Mouse (Mus musculus) cortical plate, adult 2 months (tissue): ENCODE measurements at regions not wholly inside any gene's neighbourhood (a gene's known extent, or its start where the extent isn't known, plus 50 kb on each side); places are given as distances from the start of the nearest gene placed in this dataset.

ENCODE experiments used
- H3K27ac ChIP-seq: fragments of 200-500 bp; 2 replicates; pipeline ENCODE4 v1.5.1; 2012; ENCODE audit warnings: low read length, control low read depth, inconsistent platforms; ENCODE audit not compliant: insufficient read depth
- H3K4me1 ChIP-seq: fragments of 200-500 bp; 2 replicates; pipeline ENCODE4 v1.6.1; 2011; ENCODE audit warnings: low read length; ENCODE audit not compliant: control insufficient read depth, insufficient read depth
- H3K4me3 ChIP-seq: fragments of 200-500 bp; 2 replicates; pipeline ENCODE4 v1.5.1; 2011; ENCODE audit warnings: mild to moderate bottlenecking, low read length, control low read depth; ENCODE audit not compliant: insufficient read depth
- CTCF ChIP-seq: fragments of 200-500 bp; IDR thresholded peaks from 2 replicates; pipeline ENCODE4 v1.5.1; 2011; ENCODE audit warnings: mild to moderate bottlenecking, control low read depth, low read length; ENCODE audit not compliant: insufficient read depth; ENCODE audit errors: extremely low read depth
- POLR2A ChIP-seq: fragments of 200-500 bp; IDR thresholded peaks from 2 replicates; pipeline ENCODE4 v1.6.1; 2011; ENCODE audit warnings: mild to moderate bottlenecking, low read length, control low read depth; ENCODE audit not compliant: insufficient read depth; ENCODE audit errors: extremely low read depth

DNA sequence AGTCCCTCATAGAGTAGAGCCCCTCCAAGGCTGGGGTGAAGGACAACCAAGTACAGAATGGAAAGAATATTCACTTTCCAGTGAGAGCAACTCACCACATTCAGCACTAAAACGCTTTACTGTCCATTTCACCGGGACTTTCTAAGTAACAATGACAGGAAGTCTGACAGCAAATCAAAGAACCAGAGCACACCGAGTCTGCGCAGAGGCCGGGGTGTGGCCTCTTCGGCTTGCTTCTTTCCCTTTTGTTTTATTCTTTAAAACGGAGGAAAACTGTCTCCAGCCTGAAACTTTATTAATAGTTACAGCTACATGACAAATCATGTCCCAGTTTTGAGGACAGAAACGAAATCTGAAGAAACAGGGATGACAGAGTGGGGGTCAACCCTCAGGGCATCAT, 465.0 kb downstream of the Tns3 start:
- H3K27ac ChIP-seq = peak overlapping the region; percentile 77; the same call in 1 of the 2 replicates
- no peak overlapping the region for H3K4me3 ChIP-seq
- TF ChIP-seq POLR2A = no peak
- TF ChIP-seq CTCF = no peak
- no peaks in the 10 kb centered on the region for H3K4me1 ChIP-seq
